Mouse (Mus musculus) lung, embryonic 14.5 days (tissue): ENCODE results near the gene Ccdc180. TPM values are rescaled to one million over a fixed set of nuclear protein-coding genes. Genes with fewer than 3 reads are reported as not detected.

Experiments used
- ATAC-seq: fragments of 200-750 bp; cut with Nextera tagmentation; 2 replicates; pipeline ENCODE4 v1.8.0; 2017; ENCODE audit warnings: mild to moderate bottlenecking, moderate TSS enrichment, moderate library complexity; ENCODE audit not compliant: insufficient read depth
- DNase-seq: peaks from one replicate; pipeline ENCODE4 v3.0.0-alpha.2; 2015
- H3K27ac ChIP-seq: fragments of 300-500 bp; sonication (generic); 2 replicates; pipeline ENCODE4 v1.5.1; 2014; ENCODE audit warnings: low read depth, mild to moderate bottlenecking, moderate library complexity
- H3K27me3 ChIP-seq: fragments of 300-500 bp; sonication (generic); 2 replicates; pipeline ENCODE4 v1.6.1; 2014; ENCODE audit warnings: low read length, control low read depth; ENCODE audit not compliant: insufficient read depth
- H3K36me3 ChIP-seq: fragments of 300-500 bp; sonication (generic); 2 replicates; pipeline ENCODE4 v1.6.1; 2014; ENCODE audit warnings: control low read depth; ENCODE audit not compliant: insufficient read depth
- H3K4me1 ChIP-seq: fragments of 300-500 bp; sonication (generic); 2 replicates; pipeline ENCODE4 v1.6.1; 2014; ENCODE audit warnings: antibody characterized with exemption, control low read depth; ENCODE audit not compliant: insufficient read depth
- H3K4me2 ChIP-seq: fragments of 300-500 bp; sonication (generic); 2 replicates; pipeline ENCODE4 v1.6.1; 2014; ENCODE audit warnings: mild to moderate bottlenecking
- H3K4me3 ChIP-seq: fragments of 300-500 bp; sonication (generic); 2 replicates; pipeline ENCODE4 v1.5.1; 2014; ENCODE audit warnings: low read depth, low read length
- H3K9ac ChIP-seq: fragments of 300-500 bp; sonication (generic); 2 replicates; pipeline ENCODE4 v1.6.1; 2014
- H3K9me3 ChIP-seq: fragments of 300-500 bp; sonication (generic); 2 replicates; pipeline ENCODE4 v1.6.1; 2016; ENCODE audit warnings: low read depth, low read length, control low read depth
- CTCF ChIP-seq: IDR thresholded peaks from 2 replicates; pipeline ENCODE4 v1.5.1; 2016; ENCODE audit warnings: antibody characterized with exemption, low read depth
- WGBS: fragments of 180-500 bp; shearing (Covaris S2); extraction: QIAGEN DNeasy Blood & Tissue Kit; methylation state at CpG from one replicate; pipeline ENCODE4 v1.1.7; 2014; 5-methylcytosine and 5-hydroxymethylcytosine counted together
- polyA plus RNA-seq: library from polyadenylated mRNA; unstranded; fragments of >200 nt; fragmentation: Nextera tagmentation; extraction: Ambion mirVana; gene quantifications from 2 replicates; pipeline ENCODE4 v1.2.1, GENCODE M21; 2014

The Ccdc180 gene
- polyA plus RNA-seq, 1 experiment from 2014 or later: 0.13 TPM

DNA sequence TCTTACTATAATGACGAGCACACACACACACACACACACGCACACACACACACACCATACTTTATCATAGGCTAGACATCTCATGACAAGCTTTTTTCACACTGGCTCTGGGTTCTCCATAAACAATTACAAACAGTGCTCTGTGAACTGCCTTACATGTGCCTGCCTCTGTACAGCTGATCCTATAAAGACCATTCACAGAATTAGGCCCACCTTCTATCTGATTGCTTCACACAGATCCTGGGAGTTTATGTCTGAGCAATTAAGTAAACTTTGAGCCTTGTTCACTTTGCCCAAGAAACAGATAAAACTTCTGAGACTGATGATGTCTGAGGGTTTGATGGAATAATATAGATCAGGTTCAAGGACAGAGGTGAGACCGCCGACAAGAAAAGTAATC lies 21.8 kb downstream of the Ccdc180 start:
- no peak for ATAC-seq
- Histone ChIP-seq H3K4me3 (no peak overlapping the region), H3K9ac (no peak overlapping the region), H3K4me2 (no peak overlapping the region), H3K9me3 (no peaks in the 10 kb centered on the region), H3K4me1 (no peaks in the 10 kb centered on the region), H3K27me3 (no peaks in the 10 kb centered on the region), H3K36me3 (no peaks in the 10 kb centered on the region), H3K27ac (no peak overlapping the region)
- DNase-seq: no peak
- no peak for TF ChIP-seq CTCF
- 77% methylated on average over 4 of the region's 4 CpGs for WGBS

DNA sequence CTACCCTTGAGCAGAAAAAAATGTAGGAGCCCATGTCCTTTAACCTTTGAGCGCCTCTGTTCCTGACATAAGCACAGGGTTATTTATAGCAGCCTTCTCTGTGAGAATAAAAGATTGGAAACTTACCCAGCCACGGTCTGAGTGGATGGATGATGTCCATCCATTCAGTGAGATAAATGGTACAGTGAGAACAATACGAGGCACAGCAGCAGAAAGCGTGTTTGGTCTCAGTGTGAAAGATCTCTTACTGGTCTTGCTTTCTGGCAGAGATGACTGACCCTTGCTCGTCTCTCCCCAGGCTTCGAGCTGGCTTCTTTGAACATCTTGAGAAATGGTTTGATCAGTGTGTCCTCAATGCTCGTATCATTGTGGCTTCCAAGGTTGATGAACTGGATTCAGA lies 27.0 kb downstream of the Ccdc180 start:
- H3K4me1 ChIP-seq: no peaks in the 10 kb centered on the region
- no peaks in the 10 kb centered on the region for H3K9me3 ChIP-seq
- H3K27me3 ChIP-seq: no peaks in the 10 kb centered on the region
- no peak overlapping the region for H3K9ac ChIP-seq
- ATAC-seq (no peak), DNase-seq (peak; percentile 40)
- H3K36me3 ChIP-seq: no peaks in the 10 kb centered on the region
- no peak overlapping the region for H3K4me3 ChIP-seq
- H3K4me2 ChIP-seq: no peak overlapping the region
- H3K27ac ChIP-seq: no peak overlapping the region
- WGBS: 54% methylated on average over 7 of the region's 7 CpGs
- no peak for TF ChIP-seq CTCF

DNA sequence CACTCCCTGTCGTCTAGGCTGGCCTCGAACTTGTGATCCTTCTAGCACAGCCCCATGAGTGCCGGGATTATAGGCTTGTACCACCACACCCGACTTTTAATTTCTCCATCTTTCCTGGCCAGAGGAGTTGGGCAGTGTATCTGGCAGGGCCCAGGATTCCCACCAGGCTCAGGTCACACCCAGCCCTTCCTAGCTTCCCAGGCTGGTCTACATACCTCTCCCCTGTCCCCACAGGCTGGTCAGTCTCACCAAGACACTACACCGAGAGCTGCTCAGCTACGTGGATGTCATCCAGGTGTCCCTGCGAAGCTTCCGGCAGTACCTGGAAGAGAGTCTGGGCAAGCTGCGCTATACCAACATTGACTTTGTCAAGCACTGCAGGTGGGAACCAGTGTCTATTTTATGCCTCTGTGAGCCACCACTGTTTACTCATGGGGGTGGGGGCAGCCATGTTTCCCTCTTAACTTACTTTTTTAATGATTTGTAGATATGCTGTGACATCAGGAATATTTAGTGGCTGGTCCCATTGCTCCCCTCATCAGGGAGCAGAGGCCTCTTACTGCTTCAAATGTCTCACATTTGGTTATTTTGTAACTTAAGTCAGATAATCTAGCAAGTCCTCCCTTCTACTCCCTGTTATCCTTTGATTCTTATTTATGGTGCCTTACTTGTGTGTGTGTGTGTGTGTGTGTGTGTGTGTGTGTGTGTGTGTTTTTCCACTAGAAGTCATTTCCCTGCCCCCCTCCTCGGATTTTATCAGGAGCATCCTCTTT lies 31.7 kb downstream of the Ccdc180 start:
- 73% methylated on average over 10 of the region's 10 CpGs for WGBS
- Histone ChIP-seq H3K4me2 (no peak overlapping the region), H3K27me3 (no peaks in the 10 kb centered on the region), H3K27ac (no peak overlapping the region), H3K36me3 (no peaks in the 10 kb centered on the region), H3K9me3 (no peaks in the 10 kb centered on the region), H3K4me1 (no peaks in the 10 kb centered on the region), H3K4me3 (no peak overlapping the region), H3K9ac (no peak overlapping the region)
- ATAC-seq: no peak
- TF ChIP-seq CTCF: no peak
- DNase-seq: no peak

DNA sequence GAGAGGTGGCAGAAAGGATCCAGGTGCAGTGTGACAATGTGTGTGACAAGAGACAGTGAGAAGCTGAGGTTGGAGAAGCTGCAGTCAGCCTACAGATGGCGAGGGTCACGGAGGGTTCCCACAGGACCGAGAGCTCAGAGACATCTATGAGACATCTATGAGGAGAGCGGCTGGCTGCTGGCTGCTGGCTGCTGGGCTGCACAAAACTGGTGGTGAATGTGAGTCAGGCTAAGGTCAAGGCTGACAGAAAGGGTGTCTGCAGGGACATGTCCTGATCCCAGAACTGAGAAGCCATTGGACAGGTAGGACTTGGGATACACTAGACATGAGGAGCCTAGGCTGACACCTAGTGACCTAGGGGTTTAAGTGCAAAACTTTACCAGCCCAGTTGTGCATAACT lies 33.9 kb downstream of the Ccdc180 start:
- H3K36me3 ChIP-seq: no peaks in the 10 kb centered on the region
- H3K4me2 ChIP-seq: no peak overlapping the region
- no peak overlapping the region for H3K4me3 ChIP-seq
- no peaks in the 10 kb centered on the region for H3K9me3 ChIP-seq
- H3K27ac ChIP-seq: no peak overlapping the region
- H3K9ac ChIP-seq: no peak overlapping the region
- 74% methylated on average over 4 of the region's 4 CpGs for WGBS
- H3K4me1 ChIP-seq: no peaks in the 10 kb centered on the region
- no peak for TF ChIP-seq CTCF
- DNase-seq: no peak
- H3K27me3 ChIP-seq: no peaks in the 10 kb centered on the region
- no peak for ATAC-seq

DNA sequence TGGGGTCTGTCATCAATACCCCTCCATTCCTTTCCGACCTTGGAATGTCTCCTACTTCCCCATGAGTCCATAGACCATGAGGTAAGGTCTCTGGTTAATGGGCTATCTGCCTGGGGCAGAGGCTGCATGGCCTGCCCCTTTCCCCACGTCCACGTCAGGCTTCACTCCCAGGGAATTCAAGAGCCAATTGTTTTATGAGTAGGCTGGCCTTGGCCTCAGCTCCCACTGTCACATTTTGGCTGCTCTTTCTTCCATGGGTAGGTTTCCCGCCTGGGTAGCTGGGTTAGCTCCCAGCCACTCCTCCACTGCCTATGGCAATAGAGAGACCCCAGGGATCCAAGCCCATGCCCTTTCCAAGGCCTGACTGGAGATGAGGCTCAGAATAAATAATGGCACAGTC lies 38.5 kb downstream of the Ccdc180 start:
- 74% methylated on average over 4 of the region's 4 CpGs for WGBS
- TF ChIP-seq CTCF: no peak
- Histone ChIP-seq H3K36me3 (no peaks in the 10 kb centered on the region), H3K4me1 (no peaks in the 10 kb centered on the region), H3K27ac (no peak overlapping the region), H3K9ac (no peak overlapping the region), H3K9me3 (no peaks in the 10 kb centered on the region), H3K27me3 (no peaks in the 10 kb centered on the region), H3K4me3 (no peak overlapping the region), H3K4me2 (no peak overlapping the region)
- DNase-seq: no peak
- no peak for ATAC-seq

DNA sequence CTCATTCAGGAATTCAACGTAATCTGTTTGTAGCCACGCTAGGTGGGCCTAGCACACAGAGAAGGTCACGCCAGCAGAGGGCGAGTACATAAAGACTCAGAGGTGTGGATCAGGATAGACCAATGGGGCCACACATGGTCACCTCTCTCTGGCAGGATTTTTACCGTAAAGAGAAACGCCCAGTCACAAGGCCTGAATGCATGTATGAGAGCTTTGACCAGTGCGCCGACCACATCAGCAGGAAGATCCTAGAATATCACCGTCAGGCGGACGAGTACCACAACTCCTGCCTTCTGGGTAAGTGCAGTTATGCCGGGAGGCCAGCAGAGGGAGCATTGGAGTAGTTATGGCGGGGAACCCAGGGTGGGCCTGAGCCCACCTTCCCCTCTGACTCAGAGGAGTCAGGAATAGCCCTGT lies 51.5 kb downstream of the Ccdc180 start:
- Histone ChIP-seq H3K27me3 (no peaks in the 10 kb centered on the region), H3K9me3 (no peaks in the 10 kb centered on the region), H3K27ac (no peak overlapping the region), H3K9ac (no peak overlapping the region), H3K4me2 (no peak overlapping the region), H3K4me1 (no peaks in the 10 kb centered on the region), H3K4me3 (no peak overlapping the region), H3K36me3 (no peaks in the 10 kb centered on the region)
- 24% methylated on average over 13 of the region's 13 CpGs for WGBS
- 0 out of 2 replicates have a peak, but pooled peaks have one; percentile 38 for ATAC-seq
- TF ChIP-seq CTCF: peak; percentile 86
- peak; percentile 78 for DNase-seq

DNA sequence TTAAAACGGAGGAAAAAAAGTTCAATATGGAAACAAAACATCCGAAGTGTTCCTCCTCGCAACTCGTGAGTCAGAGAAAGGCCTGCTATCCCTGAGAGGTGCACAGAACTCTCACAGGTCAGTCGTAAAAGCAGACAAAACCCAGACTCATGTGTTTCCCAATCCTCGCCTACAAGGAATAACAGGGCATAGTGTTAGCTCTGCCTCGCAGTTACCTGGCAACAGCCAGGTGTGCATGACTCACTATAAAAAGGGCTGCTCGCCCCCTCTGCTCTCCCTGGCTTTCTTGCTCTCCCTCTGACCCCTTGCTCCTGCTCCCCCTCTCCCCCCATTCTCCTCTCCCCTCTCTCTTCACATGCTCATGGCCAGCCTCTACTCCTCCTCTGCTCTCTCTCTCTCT lies 57.6 kb downstream of the Ccdc180 start:
- 72% methylated on average over 8 of the region's 8 CpGs for WGBS
- H3K4me3 ChIP-seq: no peak overlapping the region
- no peaks in the 10 kb centered on the region; the same call in 1 of the 2 replicates for H3K4me1 ChIP-seq
- no peaks in the 10 kb centered on the region for H3K9me3 ChIP-seq
- no peak overlapping the region for H3K27ac ChIP-seq
- H3K27me3 ChIP-seq: no peaks in the 10 kb centered on the region
- no peaks in the 10 kb centered on the region for H3K36me3 ChIP-seq
- no peak for TF ChIP-seq CTCF
- ATAC-seq (peak; percentile 70), DNase-seq (peak; percentile 37)
- no peak overlapping the region for H3K9ac ChIP-seq
- no peak overlapping the region for H3K4me2 ChIP-seq
